Mouse (Mus musculus) intestine, embryonic 15.5 days (tissue): ENCODE results near the gene Sugt1. TPM values are rescaled to one million over a fixed set of nuclear protein-coding genes. Genes with fewer than 3 reads are reported as not detected.
A peak's percentile ranks its signal among the peaks of the same experiment; 100 is the strongest.

Source experiments
- ATAC-seq: fragments of 200-750 bp; cut with Nextera tagmentation; 2 replicates; pipeline ENCODE4 v1.8.0; 2017; ENCODE audit warnings: moderate TSS enrichment, moderate library complexity
- H3K27ac ChIP-seq: fragments of 300-500 bp; sonication (generic); 2 replicates; pipeline ENCODE4 v1.5.1; 2015; ENCODE audit warnings: mild to moderate bottlenecking, inconsistent platforms
- H3K27me3 ChIP-seq: fragments of 300-500 bp; sonication (generic); replicated peaks from 2 replicates; pipeline ENCODE4 v1.6.1; 2015; ENCODE audit warnings: inconsistent platforms
- H3K36me3 ChIP-seq: fragments of 300-500 bp; sonication (generic); 2 replicates; pipeline ENCODE4 v1.6.1; 2015; ENCODE audit warnings: inconsistent platforms
- H3K4me1 ChIP-seq: fragments of 300-500 bp; sonication (generic); replicated peaks from 2 replicates; pipeline ENCODE4 v1.6.1; 2015; ENCODE audit warnings: inconsistent platforms
- H3K4me2 ChIP-seq: fragments of 300-500 bp; sonication (generic); replicated peaks from 2 replicates; pipeline ENCODE4 v1.6.1; 2015; ENCODE audit warnings: mild to moderate bottlenecking, inconsistent platforms
- H3K4me3 ChIP-seq: fragments of 300-500 bp; sonication (generic); replicated peaks from 2 replicates; pipeline ENCODE4 v1.5.1; 2015; ENCODE audit warnings: inconsistent platforms
- H3K9ac ChIP-seq: fragments of 300-500 bp; sonication (generic); 2 replicates; pipeline ENCODE4 v1.6.1; 2015; ENCODE audit warnings: inconsistent platforms
- H3K9me3 ChIP-seq: fragments of 300-500 bp; sonication (generic); 2 replicates; pipeline ENCODE4 v1.6.1; 2016; ENCODE audit warnings: inconsistent platforms
- WGBS: fragments of 180-500 bp; shearing (Covaris S2); methylation state at CpG from one replicate; pipeline ENCODE4 v1.1.7; 2015; 5-methylcytosine and 5-hydroxymethylcytosine counted together
- polyA plus RNA-seq: library from polyadenylated mRNA; unstranded; fragments of >200 nt; fragmentation: Nextera tagmentation; extraction: Ambion mirVana; gene quantifications from 2 replicates; pipeline ENCODE4 v1.2.1, GENCODE M21; 2015

Sugt1 gene
- polyA plus RNA-seq, 1 experiment from 2014 or later = 113 TPM

DNA sequence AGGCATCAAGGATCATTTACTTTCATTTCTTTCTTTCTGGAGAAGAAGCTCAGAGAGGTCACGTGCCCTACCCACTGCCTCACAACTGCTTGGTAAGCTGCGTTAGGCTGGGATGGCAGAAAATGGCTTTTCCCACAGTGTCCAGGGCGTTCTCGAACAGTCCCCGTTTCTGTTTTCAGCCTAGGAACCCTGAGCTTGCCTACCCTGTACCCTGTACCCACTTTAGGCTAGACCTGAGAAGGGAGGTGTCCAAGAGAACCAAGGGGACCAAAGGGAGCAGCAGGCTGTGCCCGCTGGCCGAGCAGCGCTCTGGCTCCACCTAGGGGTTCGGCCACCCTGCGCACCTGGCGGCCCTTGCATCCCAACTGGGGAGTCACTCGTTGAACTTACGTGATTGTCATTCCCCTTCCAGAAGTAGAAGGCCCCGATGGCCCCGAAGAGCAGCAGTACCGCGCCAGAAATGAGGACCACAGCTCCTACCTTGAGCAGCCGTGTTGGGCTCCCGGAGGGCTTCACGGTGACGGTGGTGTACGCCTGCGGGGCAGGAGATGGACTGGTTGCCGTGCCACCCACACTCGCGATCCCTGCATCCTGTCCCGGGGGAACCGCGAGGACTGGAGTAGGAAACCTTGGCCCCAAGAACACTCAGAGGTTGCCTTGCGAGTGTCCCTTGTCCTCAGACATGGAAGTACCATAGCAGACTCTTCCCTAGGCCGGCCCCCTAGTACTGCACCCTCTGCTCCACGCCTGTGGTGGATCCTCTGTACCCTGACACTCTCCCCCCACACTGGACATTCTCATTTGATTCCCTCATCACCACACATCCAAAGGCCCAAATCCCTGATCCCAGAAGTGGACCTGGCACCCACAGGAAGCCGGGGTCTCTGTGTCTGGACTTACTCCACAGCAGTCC is 73.8 kb downstream of the Sugt1 start:
- ATAC-seq = peak; percentile 96
- no peak overlapping the region for H3K27ac ChIP-seq
- WGBS = 19% methylated on average over 33 of the region's 33 CpGs

DNA sequence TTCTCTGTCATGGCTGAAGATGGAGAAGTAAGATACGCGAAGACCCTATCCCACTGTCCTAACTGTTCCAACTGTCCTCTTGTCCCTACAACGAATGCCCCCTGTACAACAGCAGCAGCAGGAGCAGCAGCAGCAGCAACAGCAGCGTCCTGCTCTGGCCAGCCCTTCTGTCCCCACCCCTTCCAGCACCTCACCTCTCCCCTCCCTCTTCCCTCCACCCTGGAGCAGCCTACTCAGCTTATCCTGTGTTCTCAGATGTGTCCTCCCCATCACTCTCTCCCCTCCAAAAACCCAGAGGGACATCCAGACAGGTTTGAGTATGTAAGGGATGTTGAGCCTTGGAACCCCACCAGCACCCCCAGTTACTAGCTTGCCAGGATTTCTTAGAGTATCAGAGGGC is 74.5 kb downstream of the Sugt1 start, which contains the start of gene Cnmd:
Gene Cnmd, minus strand, starts transcription at position 170 of the 400 bp plus-strand sequence.
- WGBS = 63% methylated on average over 4 of the region's 4 CpGs
- no peak for ATAC-seq

More for the DNA sequence above, 73.8 kb downstream of the Sugt1 start:
- Histone ChIP-seq H3K4me2 (peak overlapping the region; percentile 59), H3K9me3 (no peaks in the 10 kb centered on the region), H3K27me3 (peaks cover 3% of the 10 kb centered on the region; the same call in 1 of the 2 replicates), H3K9ac (no peak overlapping the region), H3K36me3 (no peaks in the 10 kb centered on the region), H3K4me1 (no peaks in the 10 kb centered on the region), H3K4me3 (peak overlapping the region; percentile 7; the same call in 1 of the 2 replicates)

DNA sequence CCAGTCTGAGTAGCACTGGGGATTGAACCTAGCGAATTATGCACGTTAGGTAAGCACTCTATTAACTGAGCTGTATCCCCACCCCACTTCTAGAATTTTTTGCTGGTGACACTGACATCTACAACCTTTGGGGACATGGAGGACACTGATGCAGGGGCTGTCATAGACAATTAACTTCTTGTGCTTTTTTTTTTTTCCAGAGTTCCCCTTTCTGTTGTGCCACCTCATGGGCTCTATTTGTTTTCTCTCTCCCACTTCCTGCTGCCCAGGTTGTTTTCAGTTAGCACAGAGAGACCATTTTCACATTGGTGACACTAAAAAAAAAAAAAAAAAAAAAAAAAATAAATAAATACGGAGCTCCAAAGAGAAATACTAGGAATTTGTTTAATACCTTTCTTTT is 83.5 kb downstream of the Sugt1 start:
- no peak overlapping the region for H3K4me3 ChIP-seq
- H3K4me1 ChIP-seq = no peaks in the 10 kb centered on the region
- no peak overlapping the region for H3K4me2 ChIP-seq
- H3K9ac ChIP-seq = no peak overlapping the region
- WGBS = 78% methylated on average over 3 of the region's 3 CpGs
- no peaks in the 10 kb centered on the region for H3K9me3 ChIP-seq
- H3K27ac ChIP-seq = no peak overlapping the region
- H3K36me3 ChIP-seq = no peaks in the 10 kb centered on the region
- no peak for ATAC-seq
- H3K27me3 ChIP-seq = no peaks in the 10 kb centered on the region

More for the DNA sequence above, 74.5 kb downstream of the Sugt1 start, which contains the start of gene Cnmd:
- Histone ChIP-seq H3K4me2 (peak within 1 kb of the TSS; percentile 59), H3K9ac (no peak within 1 kb of the TSS), H3K4me1 (no peaks in the 10 kb centered on the region), H3K4me3 (peak within 1 kb of the TSS; percentile 7; the same call in 1 of the 2 replicates), H3K27ac (no peak within 1 kb of the TSS), H3K9me3 (no peaks in the 10 kb centered on the region), H3K36me3 (no peaks in the 10 kb centered on the region), H3K27me3 (peaks cover 3% of the 10 kb centered on the region; the same call in 1 of the 2 replicates)

DNA sequence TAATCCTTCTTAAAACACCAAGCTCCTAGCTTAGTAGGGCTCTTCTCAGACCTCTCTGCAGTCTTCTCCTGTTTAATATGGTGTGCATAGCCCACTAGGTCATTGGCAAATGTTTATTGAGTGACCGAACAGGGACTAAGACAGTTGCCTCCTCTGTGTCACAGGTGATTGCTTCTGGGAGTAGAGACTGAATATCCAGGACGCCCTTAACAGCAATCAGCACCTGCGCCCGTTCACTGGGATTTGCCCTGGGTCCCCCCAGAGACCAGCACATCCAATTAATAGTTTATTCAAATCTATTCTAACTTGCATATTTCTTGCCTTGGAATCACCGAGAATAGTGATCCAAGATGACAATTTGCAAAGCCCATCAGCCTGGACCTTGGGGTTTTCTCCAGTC is 85.1 kb downstream of the Sugt1 start:
- H3K36me3 ChIP-seq = no peaks in the 10 kb centered on the region
- no peaks in the 10 kb centered on the region for H3K27me3 ChIP-seq
- H3K9me3 ChIP-seq = no peaks in the 10 kb centered on the region
- H3K4me1 ChIP-seq = no peaks in the 10 kb centered on the region
- ATAC-seq = no peak
- no peak overlapping the region for H3K4me2 ChIP-seq
- H3K9ac ChIP-seq = no peak overlapping the region
- WGBS = 83% methylated on average over 5 of the region's 5 CpGs
- H3K27ac ChIP-seq = no peak overlapping the region
- no peak overlapping the region for H3K4me3 ChIP-seq

DNA sequence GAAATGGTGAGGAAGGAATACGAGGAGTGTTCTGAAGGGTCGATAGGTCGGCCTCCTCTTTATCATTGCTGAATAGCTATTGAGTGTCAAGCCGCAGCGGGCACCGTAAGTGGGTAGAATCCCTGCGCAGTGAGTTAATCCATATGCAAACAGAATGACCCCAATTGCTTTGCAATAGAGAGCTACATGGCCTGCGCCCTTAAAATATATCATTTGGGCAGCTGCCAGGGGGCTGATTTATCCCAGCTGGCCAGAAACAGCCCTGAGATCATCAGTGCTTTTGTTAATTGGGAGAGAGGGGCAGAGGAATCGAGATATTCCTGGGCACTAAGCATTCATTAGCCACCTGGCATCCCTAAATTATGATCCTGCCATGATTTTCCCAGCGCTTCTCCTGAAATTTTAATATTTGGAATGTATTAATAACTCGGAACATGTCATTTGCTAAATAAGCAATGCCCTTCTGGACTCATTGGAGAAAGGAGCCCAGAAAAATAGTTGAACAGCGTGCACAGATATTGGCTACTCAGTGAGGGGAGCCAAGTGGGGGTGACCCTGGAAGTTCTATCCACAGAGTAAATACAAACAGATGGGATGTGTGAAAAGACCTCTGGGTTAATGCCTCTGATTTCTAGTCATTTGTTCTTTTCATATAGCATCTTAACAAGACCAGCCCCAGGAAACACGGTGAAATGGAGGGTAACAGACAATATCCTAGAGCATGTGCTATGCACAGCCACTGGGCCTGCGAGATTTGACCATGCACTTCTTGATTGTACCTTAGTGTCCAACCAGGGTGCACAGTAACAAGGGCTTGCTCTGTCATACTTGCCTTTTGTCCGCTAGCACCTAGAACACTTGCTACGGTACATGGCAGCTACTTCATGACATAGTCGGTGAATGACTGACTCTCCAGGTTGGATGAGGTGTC is 85.9 kb downstream of the Sugt1 start:
- Histone ChIP-seq H3K4me2 (no peak overlapping the region), H3K27me3 (no peaks in the 10 kb centered on the region), H3K9ac (no peak overlapping the region), H3K4me1 (no peaks in the 10 kb centered on the region), H3K9me3 (no peaks in the 10 kb centered on the region), H3K36me3 (no peaks in the 10 kb centered on the region), H3K27ac (no peak overlapping the region), H3K4me3 (no peak overlapping the region)
- no peak for ATAC-seq
- WGBS = 60% methylated on average over 17 of the region's 17 CpGs

DNA sequence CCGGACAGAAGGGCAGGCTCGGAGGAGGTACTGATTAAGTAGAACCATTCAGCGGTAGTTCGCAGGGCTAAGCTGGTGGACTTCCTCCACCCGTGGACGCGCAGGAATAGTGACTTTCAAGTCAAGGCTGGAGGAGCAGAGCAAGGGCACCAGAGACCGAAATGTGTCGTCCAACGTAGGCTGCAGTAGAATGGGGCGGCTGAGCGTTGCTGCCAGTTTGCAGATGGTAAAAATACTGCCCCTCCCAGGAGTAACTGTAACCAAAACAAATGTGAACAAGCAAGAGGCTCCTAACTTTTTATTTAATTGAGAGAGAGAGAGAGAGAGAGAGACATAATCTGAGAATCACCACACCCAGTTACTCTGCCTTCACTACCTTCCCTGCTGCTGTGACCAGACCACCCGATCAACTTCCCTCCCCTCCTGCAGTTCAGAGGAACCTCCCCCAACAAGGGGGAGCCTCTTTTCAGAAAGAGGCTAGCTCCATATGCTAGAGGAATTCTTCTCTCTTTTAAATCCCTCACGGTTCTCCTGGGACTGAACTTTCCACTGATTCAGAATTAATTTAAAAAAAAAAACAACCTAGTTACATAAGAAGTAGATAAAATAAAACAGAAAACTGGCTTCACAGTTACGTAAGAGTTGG is 89.7 kb downstream of the Sugt1 start:
- no peaks in the 10 kb centered on the region for H3K9me3 ChIP-seq
- H3K27me3 ChIP-seq = no peaks in the 10 kb centered on the region
- H3K4me1 ChIP-seq = no peaks in the 10 kb centered on the region
- no peaks in the 10 kb centered on the region for H3K36me3 ChIP-seq
- ATAC-seq = no peak
- no peak overlapping the region for H3K27ac ChIP-seq
- no peak overlapping the region for H3K4me3 ChIP-seq
- no peak overlapping the region for H3K4me2 ChIP-seq
- no peak overlapping the region for H3K9ac ChIP-seq
- 56% methylated on average over 15 of the region's 15 CpGs for WGBS

DNA sequence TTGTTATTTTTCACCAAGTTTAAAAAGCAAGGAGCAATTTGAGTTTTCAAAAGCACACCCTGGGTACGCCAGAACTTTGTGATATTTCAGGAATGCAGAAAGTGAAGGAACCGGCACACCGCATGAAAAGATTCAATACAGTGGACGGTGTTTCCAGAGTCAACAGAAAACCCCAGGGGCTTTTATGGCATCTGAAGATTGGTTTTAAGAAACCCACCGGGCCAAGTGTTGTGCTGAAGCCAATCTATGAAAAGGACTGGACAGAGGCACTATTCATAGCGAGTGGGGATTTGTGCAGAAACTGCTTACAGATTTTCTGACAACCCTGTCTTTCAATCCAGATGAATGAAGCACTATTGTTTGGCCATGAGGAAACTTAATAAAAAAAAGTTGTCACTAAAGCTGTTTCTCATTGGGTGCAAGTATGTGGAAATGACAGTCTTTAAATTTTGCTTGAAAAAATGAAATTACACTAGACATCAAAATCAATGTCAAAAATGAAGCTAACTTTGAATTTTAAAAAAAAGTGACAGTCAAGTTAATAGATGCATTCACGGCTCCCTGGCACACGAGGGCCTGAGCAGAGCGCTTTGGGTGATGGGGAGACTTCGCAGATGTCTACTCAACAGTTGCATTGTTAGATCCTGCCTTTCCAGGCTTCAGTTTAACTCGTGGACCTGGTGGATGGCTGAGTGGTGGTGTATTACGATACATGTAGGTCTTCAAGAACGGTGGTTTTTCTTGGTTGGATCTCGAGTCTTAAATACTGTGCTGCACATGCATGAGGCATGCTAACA is 90.6 kb downstream of the Sugt1 start:
- no peak overlapping the region for H3K27ac ChIP-seq
- H3K27me3 ChIP-seq = no peaks in the 10 kb centered on the region
- no peak overlapping the region for H3K4me2 ChIP-seq
- no peak overlapping the region for H3K9ac ChIP-seq
- no peak for ATAC-seq
- 65% methylated on average over 14 of the region's 14 CpGs for WGBS
- H3K9me3 ChIP-seq = no peaks in the 10 kb centered on the region
- H3K4me1 ChIP-seq = no peaks in the 10 kb centered on the region
- H3K36me3 ChIP-seq = no peaks in the 10 kb centered on the region
- H3K4me3 ChIP-seq = no peak overlapping the region

DNA sequence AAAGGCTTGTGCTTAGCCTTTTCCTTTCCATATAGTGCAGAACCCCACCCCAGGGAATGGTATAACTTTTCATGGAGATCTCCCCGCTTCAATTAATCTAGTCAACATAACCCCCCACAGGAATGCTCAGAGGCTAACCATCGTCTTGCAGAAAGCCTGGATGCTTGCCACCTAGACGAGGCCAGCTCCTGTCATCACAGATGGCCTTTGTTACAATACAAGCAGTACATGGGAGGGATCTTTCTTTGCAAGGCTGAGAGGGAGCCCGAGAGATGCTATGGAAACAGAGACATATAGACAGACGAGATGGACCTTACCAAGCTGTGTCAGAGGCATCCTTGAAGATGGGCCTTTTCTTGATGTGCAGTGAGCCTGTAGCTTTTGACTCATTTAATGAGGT is 93.2 kb downstream of the Sugt1 start:
- 59% methylated on average over 5 of the region's 5 CpGs for WGBS
- H3K9me3 ChIP-seq = no peaks in the 10 kb centered on the region
- H3K27me3 ChIP-seq = no peaks in the 10 kb centered on the region
- H3K9ac ChIP-seq = no peak overlapping the region
- no peak for ATAC-seq
- no peaks in the 10 kb centered on the region for H3K4me1 ChIP-seq
- H3K4me3 ChIP-seq = no peak overlapping the region
- H3K27ac ChIP-seq = no peak overlapping the region
- no peaks in the 10 kb centered on the region for H3K36me3 ChIP-seq
- H3K4me2 ChIP-seq = no peak overlapping the region

Other genes with a start within 250 kb of the Sugt1 start
- 38.7 and 38.9 TPM in 2 replicates for gene Naa16, start 196.9 kb upstream of the Sugt1 start, polyA plus RNA-seq
- 9.1 and 10.6 TPM in 2 replicates for gene Mtrf1, start 189.9 kb upstream of the Sugt1 start, polyA plus RNA-seq
- gene Kbtbd7, start 161.2 kb upstream of the Sugt1 start, polyA plus RNA-seq = 7.9 and 8.7 TPM in 2 replicates
- gene Kbtbd6, start 135.9 kb upstream of the Sugt1 start, polyA plus RNA-seq = 2.6 and 2.9 TPM in 2 replicates
- gene Elf1, start 106.5 kb upstream of the Sugt1 start, polyA plus RNA-seq = 26.1 and 27.0 TPM in 2 replicates
- gene Wbp4, start 106.2 kb upstream of the Sugt1 start, polyA plus RNA-seq = 30.9 and 33.8 TPM in 2 replicates
- 0.25 and 0.38 TPM in 2 replicates for gene Cnmd, start 74.5 kb downstream of the Sugt1 start, polyA plus RNA-seq
- gene Pcdh8, start 183.6 kb downstream of the Sugt1 start, polyA plus RNA-seq = 0.85 and 1.0 TPM in 2 replicates